Mouse (Mus musculus): ENCODE data around the gene Exd2. TPM values are rescaled to one million over a fixed set of nuclear protein-coding genes. Genes with fewer than 3 reads are reported as not detected.
"Not testable (repeated sequence)": the region's sequence is repeated elsewhere in the genome, so short reads cannot be mapped to it uniquely, and the experiment has no call there.

The Exd2 gene
- polyA plus RNA-seq, 1 experiment from 2014 or later: 28.8 TPM

DNA sequence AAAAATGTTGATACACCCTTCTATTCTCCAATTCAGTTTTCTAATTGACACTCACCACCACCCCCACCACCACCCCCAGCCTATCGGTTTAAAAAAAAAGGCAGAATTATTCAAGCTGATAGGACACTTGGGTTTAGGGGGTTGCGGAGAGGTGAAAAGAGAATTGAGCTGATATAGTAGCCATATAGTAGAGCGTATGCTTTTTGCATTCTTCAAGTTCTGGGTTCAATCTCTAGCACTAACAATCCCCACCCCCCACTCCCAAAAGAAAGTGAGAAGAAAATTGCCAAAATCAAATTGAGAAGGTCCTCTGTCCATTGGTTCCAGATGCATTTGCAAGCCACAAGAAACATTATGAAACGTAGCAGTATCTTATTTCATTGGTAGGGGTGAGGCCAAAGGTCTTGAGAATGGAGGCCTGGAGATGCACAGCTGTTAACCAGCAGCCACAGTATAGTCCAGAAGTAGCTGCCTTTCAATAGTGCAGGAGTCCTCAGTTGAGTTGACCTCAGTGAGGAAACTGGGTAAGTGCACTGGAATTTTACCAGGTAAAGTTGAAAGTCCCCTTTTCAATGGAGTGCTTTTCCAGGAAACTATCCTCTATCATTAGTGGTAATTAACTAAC is 25.7 kb upstream of the Exd2 start:
- Histone ChIP-seq H3K4me3 (ENCODE audit: low read length) (peak overlapping the region; percentile 93), H3K27me3 (ENCODE audit: control insufficient read depth, insufficient read depth, low read length) (no peaks in the 10 kb centered on the region), H3K4me1 (ENCODE audit: control insufficient read depth, insufficient read depth, low read length) (peaks cover 7% of the 10 kb centered on the region; the same call in 1 of the 2 replicates), H3K27ac (ENCODE audit: low read depth, low read length) (peak overlapping the region; percentile 97; the same call in 1 of the 2 replicates), H3K36me3 (ENCODE audit: control insufficient read depth, insufficient read depth, low read length) (no peaks in the 10 kb centered on the region), H3K9me3 (ENCODE audit: control insufficient read depth, low read length) (no peaks in the 10 kb centered on the region), H3K4me2 (replicated peaks; ENCODE audit: low read depth, low read length) (peak overlapping the region; percentile 76), H3K9ac (ENCODE audit: low read depth, low read length) (peak overlapping the region; percentile 90)
- no peak for ATAC-seq (ENCODE audit: low FRiP score, low TSS enrichment)
- WGBS: 33% methylated on average over 4 of the region's 4 CpGs

DNA sequence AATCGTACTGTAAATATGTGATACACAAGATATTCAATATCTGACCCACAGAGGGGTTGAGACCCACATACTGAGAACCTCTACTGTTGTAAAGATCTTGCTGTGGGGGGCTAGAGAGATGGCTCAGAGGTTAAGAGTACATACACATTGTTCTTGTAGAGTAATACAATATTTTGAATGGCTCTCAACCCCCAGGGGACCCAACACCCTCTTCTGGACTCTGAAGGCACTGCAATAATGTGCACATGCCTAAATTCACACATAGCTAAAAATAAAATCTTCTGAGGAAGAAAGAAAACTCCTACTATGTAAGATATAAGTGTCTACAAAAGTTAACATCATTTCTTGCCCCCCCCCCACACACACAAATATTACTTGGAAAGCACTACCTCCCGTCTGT is 21.9 kb upstream of the Exd2 start:
- no peak for ATAC-seq (ENCODE audit: low FRiP score, low TSS enrichment)
- Histone ChIP-seq H3K36me3 (ENCODE audit: control insufficient read depth, insufficient read depth, low read length) (no peaks in the 10 kb centered on the region), H3K4me1 (ENCODE audit: control insufficient read depth, insufficient read depth, low read length) (0 out of 2 replicates have a peak, but pooled peaks cover 3% of the 10 kb centered on the region), H3K9ac (ENCODE audit: low read depth, low read length) (no peak overlapping the region), H3K4me3 (ENCODE audit: low read length) (no peak overlapping the region), H3K27me3 (ENCODE audit: control insufficient read depth, insufficient read depth, low read length) (no peaks in the 10 kb centered on the region), H3K9me3 (ENCODE audit: control insufficient read depth, low read length) (no peaks in the 10 kb centered on the region), H3K27ac (ENCODE audit: low read depth, low read length) (no peak overlapping the region), H3K4me2 (replicated peaks; ENCODE audit: low read depth, low read length) (no peak overlapping the region)
- 78% methylated on average over 2 of the region's 2 CpGs for WGBS

DNA sequence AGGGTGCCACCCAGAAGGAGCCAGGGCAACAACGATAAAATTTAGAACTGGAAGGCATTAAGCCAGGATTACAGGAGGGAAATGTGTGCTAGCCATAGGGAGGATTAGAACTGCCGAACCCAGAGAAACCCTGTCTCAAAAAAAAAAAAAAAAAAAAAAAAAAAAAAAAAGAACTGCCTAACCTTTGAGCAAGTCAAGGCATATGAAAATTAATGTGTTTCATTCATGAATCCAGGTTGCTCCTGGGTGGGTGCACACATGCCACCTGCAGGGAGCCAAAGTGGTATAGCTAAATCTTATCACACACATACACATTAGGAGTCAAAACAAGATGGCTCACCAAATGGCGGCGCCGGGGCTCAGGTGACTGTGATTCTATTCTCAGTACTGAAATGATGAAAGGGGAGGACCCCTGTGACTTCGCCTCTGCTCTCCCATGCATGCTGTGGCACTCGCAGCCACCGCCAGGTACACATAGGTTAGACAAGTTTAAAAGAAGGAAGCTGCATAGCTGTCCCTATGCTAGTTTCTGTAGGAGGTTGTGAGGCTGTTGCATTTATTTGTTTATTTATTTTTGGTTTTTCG is 18.3 kb upstream of the Exd2 start:
- no peak overlapping the region for H3K27ac ChIP-seq (ENCODE audit: low read depth, low read length)
- no peak overlapping the region for H3K9ac ChIP-seq (ENCODE audit: low read depth, low read length)
- no peaks in the 10 kb centered on the region for H3K36me3 ChIP-seq (ENCODE audit: control insufficient read depth, insufficient read depth, low read length)
- H3K27me3 ChIP-seq (ENCODE audit: control insufficient read depth, insufficient read depth, low read length): no peaks in the 10 kb centered on the region
- no peaks in the 10 kb centered on the region for H3K4me1 ChIP-seq (ENCODE audit: control insufficient read depth, insufficient read depth, low read length)
- H3K4me3 ChIP-seq (ENCODE audit: low read length): no peak overlapping the region
- H3K9me3 ChIP-seq (ENCODE audit: control insufficient read depth, low read length): no peaks in the 10 kb centered on the region
- 86% methylated on average over 9 of the region's 9 CpGs for WGBS
- no peak overlapping the region for H3K4me2 ChIP-seq (replicated peaks; ENCODE audit: low read depth, low read length)
- ATAC-seq (ENCODE audit: low FRiP score, low TSS enrichment): no peak

DNA sequence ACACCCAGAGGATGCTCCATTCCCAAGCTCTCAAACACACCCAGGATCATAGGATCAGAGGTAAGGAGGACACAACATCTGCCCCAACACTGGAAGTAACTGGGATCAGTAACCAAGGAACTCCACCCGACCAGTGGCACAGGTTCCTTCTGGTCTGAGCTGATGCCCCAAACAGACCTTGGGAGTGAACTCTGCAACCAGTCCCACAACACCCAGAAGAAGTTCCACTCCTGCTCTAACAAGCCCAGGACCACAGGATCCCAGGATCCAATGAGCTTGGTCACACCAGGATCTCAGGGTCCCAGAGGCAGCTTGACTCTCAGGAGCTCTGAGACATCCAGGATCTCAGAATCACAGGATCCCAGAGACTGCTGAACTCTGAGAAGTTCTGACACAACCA is 9.4 kb upstream of the Exd2 start:
- Histone ChIP-seq H3K4me3 (ENCODE audit: low read length) (no peak overlapping the region), H3K27me3 (ENCODE audit: control insufficient read depth, insufficient read depth, low read length) (no peaks in the 10 kb centered on the region), H3K36me3 (ENCODE audit: control insufficient read depth, insufficient read depth, low read length) (no peaks in the 10 kb centered on the region), H3K9ac (ENCODE audit: low read depth, low read length) (no peak overlapping the region), H3K4me2 (replicated peaks; ENCODE audit: low read depth, low read length) (no peak overlapping the region), H3K9me3 (ENCODE audit: control insufficient read depth, low read length) (no peaks in the 10 kb centered on the region), H3K4me1 (ENCODE audit: control insufficient read depth, insufficient read depth, low read length) (no peaks in the 10 kb centered on the region), H3K27ac (ENCODE audit: low read depth, low read length) (no peak overlapping the region)
- 70% methylated on average over 1 of the region's 1 CpGs for WGBS
- ATAC-seq (ENCODE audit: low FRiP score, low TSS enrichment): no peak

DNA sequence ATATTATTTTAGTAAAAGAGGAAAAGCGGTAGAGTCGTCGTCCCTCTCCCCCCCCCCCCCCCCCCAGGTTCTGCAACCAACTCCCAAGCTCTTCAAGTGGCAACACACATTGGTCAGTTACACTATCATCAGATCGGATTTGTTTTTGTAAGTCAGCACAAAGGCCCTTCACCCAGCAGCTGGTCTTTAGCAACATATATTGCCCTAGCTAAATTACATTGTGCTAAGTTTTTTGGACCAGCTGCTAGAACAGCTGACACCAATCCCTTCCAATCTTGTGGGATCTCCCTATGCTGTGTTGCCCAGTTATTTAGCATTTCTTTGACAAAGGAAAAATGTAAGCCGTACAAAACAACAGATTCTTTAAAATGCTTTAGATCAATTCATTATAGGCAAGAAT is 4.9 kb upstream of the Exd2 start:
- no peaks in the 10 kb centered on the region for H3K27me3 ChIP-seq (ENCODE audit: control insufficient read depth, insufficient read depth, low read length)
- no peak for ATAC-seq (ENCODE audit: low FRiP score, low TSS enrichment)
- no peak overlapping the region for H3K4me2 ChIP-seq (replicated peaks; ENCODE audit: low read depth, low read length)
- H3K27ac ChIP-seq (ENCODE audit: low read depth, low read length): no peak overlapping the region
- H3K36me3 ChIP-seq (ENCODE audit: control insufficient read depth, insufficient read depth, low read length): no peaks in the 10 kb centered on the region
- WGBS: 54% methylated on average over 5 of the region's 5 CpGs
- H3K4me1 ChIP-seq (ENCODE audit: control insufficient read depth, insufficient read depth, low read length): no peaks in the 10 kb centered on the region
- H3K9me3 ChIP-seq (ENCODE audit: control insufficient read depth, low read length): no peaks in the 10 kb centered on the region
- no peak overlapping the region for H3K9ac ChIP-seq (ENCODE audit: low read depth, low read length)
- H3K4me3 ChIP-seq (ENCODE audit: low read length): no peak overlapping the region

DNA sequence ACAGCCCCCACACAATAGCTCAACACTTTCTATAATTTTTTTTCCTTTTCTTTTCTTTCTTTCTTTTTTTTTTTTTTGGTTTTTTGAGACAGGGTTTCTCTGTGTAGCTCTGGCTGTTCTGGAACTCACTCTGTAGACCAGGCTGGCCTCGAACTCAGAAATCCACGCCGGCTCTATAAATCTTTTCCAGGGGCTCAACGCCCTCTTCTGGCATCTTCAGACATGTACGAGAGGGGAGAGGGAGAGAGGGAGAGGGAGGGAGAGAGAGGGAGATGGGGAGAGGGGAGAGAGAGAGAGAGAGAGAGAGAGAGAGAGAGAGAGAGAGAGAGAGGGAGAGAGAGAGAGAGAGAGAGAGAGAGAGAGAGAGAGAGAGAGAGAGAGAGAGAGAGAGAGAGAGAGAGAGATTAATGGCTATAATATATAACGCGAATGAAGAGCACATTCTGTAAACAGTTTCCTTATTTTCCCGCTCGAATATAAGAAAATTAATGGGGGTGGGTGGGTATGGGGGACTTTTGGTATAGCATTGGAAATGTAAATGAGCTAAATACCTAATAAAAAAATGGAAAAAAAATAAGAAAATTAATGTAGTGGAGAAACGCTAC is 501 bp upstream of the Exd2 start:
- WGBS: 12% methylated on average over 10 of the region's 10 CpGs
- Histone ChIP-seq H3K4me2 (replicated peaks; ENCODE audit: low read depth, low read length) (peak overlapping the region; percentile 51), H3K9ac (ENCODE audit: low read depth, low read length) (0 out of 2 replicates have a peak overlapping the region, but pooled peaks have one; percentile 66), H3K4me3 (ENCODE audit: low read length) (peak overlapping the region; percentile 48)
- H3K36me3 ChIP-seq (ENCODE audit: control insufficient read depth, insufficient read depth, low read length); H3K4me1 ChIP-seq (ENCODE audit: control insufficient read depth, insufficient read depth, low read length); H3K27me3 ChIP-seq (ENCODE audit: control insufficient read depth, insufficient read depth, low read length); H3K27ac ChIP-seq (ENCODE audit: low read depth, low read length); H3K9me3 ChIP-seq (ENCODE audit: control insufficient read depth, low read length): not testable (repeated sequence)
- ATAC-seq (ENCODE audit: low FRiP score, low TSS enrichment): peak; percentile 11; the same call in 1 of the 2 replicates

DNA sequence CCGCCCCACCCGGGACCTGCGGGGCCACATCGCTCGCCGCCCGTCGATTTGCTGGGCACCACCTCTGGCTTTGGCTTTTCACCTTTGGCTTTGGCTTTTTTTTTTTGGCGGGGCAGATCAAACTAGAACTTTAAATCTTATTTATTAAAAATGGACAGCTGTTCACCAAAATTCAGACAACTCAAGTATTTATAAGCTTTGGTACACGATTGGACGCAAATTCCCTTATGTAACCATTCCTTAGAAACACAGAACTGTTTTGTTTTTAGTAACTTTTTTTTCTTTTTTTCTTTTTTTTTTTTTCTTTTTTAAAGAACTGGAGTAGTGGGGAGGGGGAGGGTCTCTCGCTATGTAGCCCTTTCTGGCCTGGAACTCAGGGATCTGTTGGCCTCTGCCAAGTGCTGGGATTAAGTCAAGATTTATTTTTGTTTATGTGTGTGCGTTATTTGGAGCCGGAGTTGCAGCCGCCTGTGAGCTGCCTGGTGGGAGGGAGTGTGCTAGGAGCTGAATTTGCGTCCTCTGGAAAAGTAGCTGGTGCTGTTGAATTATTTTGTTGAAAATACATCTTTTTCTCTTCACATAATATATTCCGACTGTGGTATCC is 873 bp downstream of the Exd2 start:
- H3K27me3 ChIP-seq (ENCODE audit: control insufficient read depth, insufficient read depth, low read length): no peaks in the 10 kb centered on the region
- no peak for ATAC-seq (ENCODE audit: low FRiP score, low TSS enrichment)
- H3K4me1 ChIP-seq (ENCODE audit: control insufficient read depth, insufficient read depth, low read length): no peaks in the 10 kb centered on the region
- H3K9ac ChIP-seq (ENCODE audit: low read depth, low read length): peak overlapping the region; percentile 66
- H3K4me3 ChIP-seq (ENCODE audit: low read length): peak overlapping the region; percentile 48
- H3K36me3 ChIP-seq (ENCODE audit: control insufficient read depth, insufficient read depth, low read length): no peaks in the 10 kb centered on the region
- H3K4me2 ChIP-seq (replicated peaks; ENCODE audit: low read depth, low read length): peak overlapping the region; percentile 51
- H3K27ac ChIP-seq (ENCODE audit: low read depth, low read length): peak overlapping the region; percentile 33; the same call in 1 of the 2 replicates
- no peaks in the 10 kb centered on the region for H3K9me3 ChIP-seq (ENCODE audit: control insufficient read depth, low read length)
- WGBS: 5% methylated on average over 17 of the region's 17 CpGs

DNA sequence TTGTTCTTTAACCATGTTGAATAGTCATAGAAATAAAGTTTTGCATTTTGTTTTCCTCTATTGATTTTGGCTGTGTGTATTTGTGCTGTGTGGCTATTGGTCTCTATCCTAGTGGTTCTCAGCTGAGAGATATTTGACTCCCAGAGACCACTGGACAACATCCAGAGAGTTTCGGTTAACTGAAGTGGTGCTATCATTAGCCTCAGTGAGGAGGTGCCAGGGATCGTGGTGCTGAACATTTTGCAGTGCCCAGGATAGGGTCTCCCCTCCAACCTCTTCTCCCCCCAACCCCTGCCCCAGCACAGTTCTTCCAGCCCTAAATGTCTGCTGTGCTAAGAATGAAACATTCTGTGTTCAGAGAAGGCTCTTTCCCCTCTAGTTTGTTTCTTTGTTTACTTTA is 7.3 kb downstream of the Exd2 start:
- H3K4me1 ChIP-seq (ENCODE audit: control insufficient read depth, insufficient read depth, low read length): no peaks in the 10 kb centered on the region
- H3K27me3 ChIP-seq (ENCODE audit: control insufficient read depth, insufficient read depth, low read length): no peaks in the 10 kb centered on the region
- H3K36me3 ChIP-seq (ENCODE audit: control insufficient read depth, insufficient read depth, low read length): no peaks in the 10 kb centered on the region
- ATAC-seq (ENCODE audit: low FRiP score, low TSS enrichment): no peak
- 75% methylated on average over 2 of the region's 2 CpGs for WGBS
- no peak overlapping the region for H3K4me3 ChIP-seq (ENCODE audit: low read length)
- no peaks in the 10 kb centered on the region for H3K9me3 ChIP-seq (ENCODE audit: control insufficient read depth, low read length)
- no peak overlapping the region for H3K4me2 ChIP-seq (replicated peaks; ENCODE audit: low read depth, low read length)
- H3K27ac ChIP-seq (ENCODE audit: low read depth, low read length): no peak overlapping the region
- H3K9ac ChIP-seq (ENCODE audit: low read depth, low read length): no peak overlapping the region

DNA sequence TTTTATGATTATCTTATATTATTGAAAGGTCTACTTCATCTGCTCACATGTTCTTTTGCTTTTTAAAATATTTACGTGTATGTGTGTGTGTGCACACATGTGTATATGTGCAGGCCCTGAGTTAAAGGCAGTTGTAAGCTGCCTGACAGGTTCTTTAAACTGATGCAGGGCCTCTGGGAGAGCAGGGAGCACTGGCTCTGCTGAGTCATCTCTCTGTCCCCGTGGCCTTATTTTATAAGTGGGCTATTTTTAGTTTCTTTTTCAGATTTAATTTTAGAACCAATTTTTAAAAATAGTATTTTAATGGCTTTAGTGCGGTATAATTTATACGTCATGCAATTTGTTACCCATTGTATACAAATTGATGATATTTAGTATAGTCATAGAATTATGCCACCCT is 9.0 kb downstream of the Exd2 start:
- Histone ChIP-seq H3K9ac (ENCODE audit: low read depth, low read length) (no peak overlapping the region), H3K36me3 (ENCODE audit: control insufficient read depth, insufficient read depth, low read length) (no peaks in the 10 kb centered on the region; the same call in 1 of the 2 replicates), H3K4me1 (ENCODE audit: control insufficient read depth, insufficient read depth, low read length) (no peaks in the 10 kb centered on the region), H3K27me3 (ENCODE audit: control insufficient read depth, insufficient read depth, low read length) (no peaks in the 10 kb centered on the region), H3K27ac (ENCODE audit: low read depth, low read length) (no peak overlapping the region), H3K4me3 (ENCODE audit: low read length) (no peak overlapping the region), H3K9me3 (ENCODE audit: control insufficient read depth, low read length) (no peaks in the 10 kb centered on the region), H3K4me2 (replicated peaks; ENCODE audit: low read depth, low read length) (no peak overlapping the region)
- WGBS: 79% methylated on average over 4 of the region's 4 CpGs
- ATAC-seq (ENCODE audit: low FRiP score, low TSS enrichment): no peak
